Mouse (Mus musculus) erythroblast, embryonic 14.5 days (primary cell): ENCODE data around the gene Efhd1. TPM values are rescaled to one million over a fixed set of nuclear protein-coding genes. Genes with fewer than 3 reads are reported as not detected.

ENCODE experiments used
- H3K27me3 ChIP-seq: 2 replicates; pipeline ENCODE4 v1.6.1; 2012; ENCODE audit warnings: inconsistent platforms; ENCODE audit not compliant: control insufficient read depth
- H3K36me3 ChIP-seq: 2 replicates; pipeline ENCODE4 v1.6.1; 2012; ENCODE audit warnings: mild to moderate bottlenecking, inconsistent platforms; ENCODE audit not compliant: control insufficient read depth
- H3K4me1 ChIP-seq: 2 replicates; pipeline ENCODE4 v1.6.1; 2012; ENCODE audit warnings: inconsistent platforms; ENCODE audit not compliant: control insufficient read depth
- H3K4me3 ChIP-seq: replicated peaks from 2 replicates; pipeline ENCODE3; 2012; ENCODE audit warnings: moderate library complexity, mild to moderate bottlenecking, inconsistent platforms
- H3K9me3 ChIP-seq: 2 replicates; pipeline ENCODE4 v1.6.1; 2012; ENCODE audit warnings: low read length, inconsistent platforms, mixed read lengths; ENCODE audit not compliant: control insufficient read depth
- GATA1 ChIP-seq: IDR thresholded peaks from 2 replicates; pipeline ENCODE4 v1.6.1; 2012; ENCODE audit warnings: low read length, inconsistent platforms, mixed read lengths
- TAL1 ChIP-seq: IDR thresholded peaks from 3 replicates; pipeline ENCODE4 v1.6.1; 2012; ENCODE audit warnings: low read length, inconsistent platforms, mixed read lengths
- polyA plus RNA-seq: library from polyadenylated mRNA; stranded (reverse); fragments of >175 nt; gene quantifications from 2 replicates; pipeline ENCODE4 v1.2.3, GENCODE M21; 2012

Efhd1 gene
- polyA plus RNA-seq: not detected in 2 replicates

DNA sequence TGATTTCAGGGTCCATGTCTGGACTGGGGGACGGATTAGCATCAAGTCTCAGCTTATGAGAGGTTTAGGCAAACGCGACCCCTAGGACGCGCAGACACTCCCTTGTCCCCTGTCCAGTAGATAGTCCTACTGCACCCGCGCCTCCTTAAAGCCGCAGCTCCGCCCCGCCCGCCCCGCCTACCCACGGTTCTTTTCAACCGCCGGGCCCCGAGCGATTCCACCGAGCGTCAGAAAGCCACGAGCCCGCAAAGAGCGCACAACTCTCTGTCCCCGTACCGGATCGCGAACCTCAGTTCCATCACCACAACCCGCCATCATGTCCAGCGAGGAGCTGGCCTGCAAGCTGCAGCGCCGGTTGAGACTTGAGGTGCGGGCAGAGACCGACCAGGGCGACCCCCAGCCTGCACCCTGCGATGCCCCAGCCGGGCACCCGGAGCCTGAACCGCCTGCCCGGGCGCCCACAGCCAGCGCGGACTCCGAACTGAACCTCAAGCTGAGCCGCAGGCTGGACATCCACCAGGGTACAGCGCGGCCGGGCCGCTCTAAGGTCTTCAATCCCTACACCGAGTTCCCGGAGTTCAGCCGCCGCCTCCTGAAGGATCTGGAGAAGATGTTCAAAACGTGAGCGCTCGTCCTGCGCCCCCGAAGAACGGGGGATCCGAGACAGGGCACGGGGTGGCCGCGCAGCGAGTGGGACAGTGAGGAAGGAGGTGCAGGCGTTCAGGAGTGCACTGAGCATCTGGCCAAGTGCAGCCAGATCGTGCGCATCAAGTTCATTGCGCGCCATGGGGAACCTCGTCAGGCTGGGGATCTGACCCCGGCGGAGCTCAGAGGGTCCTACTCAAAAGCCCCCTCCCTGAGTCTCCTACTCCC lies at the start of gene Efhd1:
Efhd1 (plus strand) TSS at position 230 of the 873 bp plus-strand sequence.
- Histone ChIP-seq H3K36me3 (no peaks in the 10 kb centered on the region), H3K4me1 (no peaks in the 10 kb centered on the region), H3K27me3 (peaks cover 80% of the 10 kb centered on the region), H3K9me3 (no peaks in the 10 kb centered on the region; the same call in 1 of the 2 replicates), H3K4me3 (no peak within 1 kb of the TSS)
- TF ChIP-seq GATA1 (no peak), TAL1 (no peak)

DNA sequence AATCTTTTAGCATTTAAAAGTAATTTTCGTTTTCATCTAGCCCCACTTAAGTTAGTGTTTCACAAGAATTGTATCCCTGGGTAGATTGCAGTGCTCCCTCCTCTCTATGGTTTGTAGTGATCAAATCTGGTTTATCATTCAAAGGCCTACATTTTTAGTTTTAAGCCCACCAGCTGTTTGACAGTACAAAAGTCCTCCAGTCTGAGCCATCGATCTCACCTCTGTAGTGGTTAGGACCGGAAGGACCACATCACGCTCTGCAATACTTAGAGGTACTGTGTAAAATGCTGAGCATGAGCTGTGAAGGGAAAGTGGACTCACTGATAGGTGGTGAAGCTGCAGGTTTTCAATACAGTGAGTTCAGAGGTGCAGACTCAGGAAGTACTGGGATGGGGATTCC lies 49.4 kb upstream of the Efhd1 start:
- H3K4me1 ChIP-seq: peaks cover 46% of the 10 kb centered on the region

DNA sequence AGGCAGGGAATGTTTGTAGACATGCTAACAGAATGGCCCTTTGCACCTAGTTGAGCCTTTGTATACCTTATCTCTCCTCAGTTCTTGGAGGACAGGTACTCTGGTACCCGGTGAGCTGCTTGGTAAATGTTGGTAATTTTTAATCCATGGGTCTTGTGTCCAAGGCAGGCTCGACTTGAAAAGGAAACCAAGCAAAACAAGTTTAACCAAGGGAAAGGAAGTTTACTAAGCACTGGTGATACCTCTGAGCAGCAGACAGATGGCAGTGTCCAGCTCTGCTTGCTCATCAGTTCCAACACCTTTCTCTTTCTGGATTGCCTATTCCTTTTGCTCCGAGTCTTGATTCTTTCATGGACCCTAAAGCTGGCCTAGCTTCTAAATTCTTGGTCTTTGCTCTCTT lies 46.2 kb upstream of the Efhd1 start:
- Histone ChIP-seq H3K9me3 (no peaks in the 10 kb centered on the region), H3K4me3 (no peak overlapping the region), H3K4me1 (peaks cover 41% of the 10 kb centered on the region), H3K36me3 (peaks cover 54% of the 10 kb centered on the region), H3K27me3 (no peaks in the 10 kb centered on the region)
- TF ChIP-seq GATA1 (no peak), TAL1 (no peak)

More for the DNA sequence above, 49.4 kb upstream of the Efhd1 start:
- Histone ChIP-seq H3K4me3 (peak overlapping the region; percentile 86), H3K36me3 (peaks cover 22% of the 10 kb centered on the region), H3K27me3 (no peaks in the 10 kb centered on the region), H3K9me3 (no peaks in the 10 kb centered on the region)
- TF ChIP-seq TAL1: no peak
- TF ChIP-seq GATA1: no peak

DNA sequence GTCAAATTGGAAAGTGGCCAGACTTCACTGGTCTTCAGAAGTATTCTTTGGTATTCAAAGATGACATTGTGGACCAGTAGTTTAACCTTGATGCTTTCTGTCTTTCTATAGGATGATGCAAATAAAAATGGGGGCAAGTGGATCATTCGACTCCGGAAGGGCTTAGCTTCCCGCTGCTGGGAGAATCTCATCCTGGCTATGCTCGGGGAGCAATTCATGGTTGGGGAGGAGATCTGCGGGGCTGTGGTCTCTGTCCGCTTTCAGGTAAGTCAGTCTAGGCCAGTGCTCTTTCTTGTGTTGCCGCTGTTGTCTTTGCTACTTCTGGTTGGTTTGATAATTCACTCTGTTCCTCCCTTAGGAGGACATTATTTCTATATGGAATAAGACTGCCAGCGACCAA lies 38.4 kb upstream of the Efhd1 start:
- no peaks in the 10 kb centered on the region for H3K4me1 ChIP-seq
- no peaks in the 10 kb centered on the region for H3K9me3 ChIP-seq
- H3K27me3 ChIP-seq: no peaks in the 10 kb centered on the region
- peaks cover 98% of the 10 kb centered on the region for H3K36me3 ChIP-seq
- H3K4me3 ChIP-seq: no peak overlapping the region
- TF ChIP-seq GATA1 (no peak), TAL1 (no peak)

DNA sequence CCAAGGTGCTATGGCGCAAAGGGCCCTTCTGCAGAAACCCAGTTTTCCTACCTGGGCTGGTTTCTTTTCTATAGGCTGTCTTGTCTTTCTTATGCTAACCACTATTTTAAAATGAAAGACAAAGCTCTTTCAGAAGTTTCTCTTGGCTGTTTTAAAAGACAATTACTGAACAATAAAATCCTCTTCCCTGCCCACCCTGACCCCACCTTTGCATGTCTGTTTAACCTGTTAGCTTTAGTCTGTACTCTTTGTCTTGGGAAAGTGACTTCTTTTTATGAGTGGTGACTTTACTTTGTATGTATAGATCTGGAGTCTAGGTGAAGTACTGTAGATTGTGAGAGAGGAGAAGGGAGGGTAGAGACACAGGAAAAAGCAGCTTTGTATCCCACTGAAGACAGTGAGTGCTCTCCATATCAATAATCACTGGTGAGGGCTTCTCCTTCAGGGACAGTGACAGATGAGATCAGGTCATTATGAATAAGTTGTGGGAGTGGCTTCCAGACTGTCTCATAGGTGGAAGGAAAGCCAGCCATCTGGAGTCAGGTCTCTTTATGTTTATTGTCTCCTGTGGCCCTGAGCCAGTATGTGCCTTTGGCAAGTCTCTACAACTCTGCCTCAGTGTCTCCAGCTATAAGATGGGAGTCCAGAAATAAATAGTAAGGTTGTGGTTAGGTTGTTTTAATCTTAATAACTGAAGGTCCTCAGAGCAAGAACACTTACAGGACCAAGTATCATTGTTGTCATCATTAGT lies 37.6 kb upstream of the Efhd1 start:
- Histone ChIP-seq H3K27me3 (no peaks in the 10 kb centered on the region), H3K36me3 (peaks cover 95% of the 10 kb centered on the region), H3K4me3 (no peak overlapping the region), H3K9me3 (no peaks in the 10 kb centered on the region), H3K4me1 (no peaks in the 10 kb centered on the region)
- no peak for TF ChIP-seq GATA1
- no peak for TF ChIP-seq TAL1

DNA sequence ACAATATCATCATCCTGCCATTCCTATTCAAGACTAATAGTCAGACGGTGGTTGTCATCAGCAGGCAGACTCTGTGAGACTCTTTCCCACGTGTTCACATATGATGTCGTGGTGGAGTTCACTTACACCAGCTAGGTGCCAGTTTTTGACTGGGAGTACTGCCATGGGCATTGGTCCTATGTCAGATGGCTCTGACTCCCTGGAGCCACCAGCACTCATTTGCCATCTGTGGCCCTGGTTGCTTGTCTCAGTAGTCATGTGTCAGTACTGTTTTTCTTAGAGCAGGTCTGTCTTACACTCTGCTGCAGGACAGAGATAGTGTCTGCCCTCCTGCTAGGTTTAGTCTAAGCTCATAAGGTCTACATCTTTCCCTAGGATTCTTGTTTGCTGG lies 37.0 kb upstream of the Efhd1 start:
- peaks cover 95% of the 10 kb centered on the region for H3K36me3 ChIP-seq
- no peaks in the 10 kb centered on the region for H3K27me3 ChIP-seq
- no peak for TF ChIP-seq GATA1
- TF ChIP-seq TAL1: no peak
- H3K4me1 ChIP-seq: no peaks in the 10 kb centered on the region
- H3K4me3 ChIP-seq: no peak overlapping the region
- H3K9me3 ChIP-seq: no peaks in the 10 kb centered on the region

DNA sequence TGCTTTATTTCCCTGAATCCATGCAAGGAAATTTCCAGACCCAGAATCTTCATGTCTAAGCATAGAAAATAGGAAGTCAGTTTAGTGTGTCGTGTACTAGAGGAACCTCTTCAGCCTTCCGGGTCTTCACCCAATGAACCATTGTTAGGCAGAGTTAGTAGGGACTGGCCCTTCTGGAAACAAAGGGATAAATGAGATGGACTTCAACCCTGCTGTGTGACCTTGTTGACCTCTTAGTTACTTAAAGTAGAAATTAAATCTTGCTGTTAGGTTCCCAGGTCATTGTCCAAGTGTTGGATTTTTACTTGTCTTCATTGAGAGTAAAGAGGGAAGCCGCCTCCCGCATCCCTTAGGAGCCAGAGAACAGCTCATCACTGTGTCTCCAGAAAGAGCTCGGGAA lies 33.6 kb upstream of the Efhd1 start:
- H3K4me1 ChIP-seq: no peaks in the 10 kb centered on the region
- no peak overlapping the region for H3K4me3 ChIP-seq
- no peaks in the 10 kb centered on the region for H3K27me3 ChIP-seq
- H3K9me3 ChIP-seq: no peaks in the 10 kb centered on the region
- no peak for TF ChIP-seq GATA1
- TF ChIP-seq TAL1: no peak
- H3K36me3 ChIP-seq: peaks cover 74% of the 10 kb centered on the region

DNA sequence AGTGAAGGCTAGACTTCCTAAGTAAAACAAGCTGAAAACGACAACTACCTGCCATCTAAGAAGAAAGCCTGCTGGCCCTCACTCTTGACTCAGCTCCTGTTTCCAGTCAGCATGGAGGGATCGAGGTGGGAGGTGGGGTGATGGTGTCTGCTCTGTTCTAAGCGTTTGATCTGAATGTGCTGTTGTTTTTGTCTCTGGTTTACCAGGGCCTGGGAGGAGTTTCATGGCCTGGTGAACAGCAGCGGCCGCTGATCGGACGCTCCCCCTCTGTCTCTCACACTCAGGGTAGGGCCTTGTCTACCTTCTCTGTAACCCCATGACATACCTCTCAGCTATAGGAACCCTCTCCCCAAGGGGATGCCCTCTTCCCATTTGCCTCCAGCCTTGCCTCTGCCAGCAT lies 32.0 kb upstream of the Efhd1 start:
- no peaks in the 10 kb centered on the region for H3K4me1 ChIP-seq
- H3K4me3 ChIP-seq: no peak overlapping the region
- H3K36me3 ChIP-seq: peaks cover 62% of the 10 kb centered on the region
- no peak for TF ChIP-seq TAL1
- no peak for TF ChIP-seq GATA1
- no peaks in the 10 kb centered on the region for H3K9me3 ChIP-seq
- H3K27me3 ChIP-seq: no peaks in the 10 kb centered on the region

DNA sequence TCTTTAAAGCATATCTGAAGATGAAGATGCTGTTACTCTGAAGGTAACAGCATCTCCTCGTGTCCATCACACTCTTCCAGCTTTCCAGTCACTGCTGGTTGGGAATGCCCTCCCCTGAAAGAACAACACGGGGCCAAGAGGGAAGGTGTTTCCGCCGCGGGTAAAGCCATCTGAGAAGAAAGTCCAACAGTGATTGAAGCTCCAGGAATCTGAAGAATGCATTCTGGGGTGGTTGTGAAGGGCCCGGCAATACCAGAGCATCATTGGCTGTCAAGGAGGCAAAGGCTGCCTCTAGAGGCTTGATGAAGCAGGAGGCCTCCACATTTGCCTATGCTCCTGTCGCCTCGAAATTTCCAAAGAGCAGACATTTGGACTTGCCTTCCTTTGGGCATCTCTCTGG lies 25.1 kb upstream of the Efhd1 start:
- Histone ChIP-seq H3K4me1 (no peaks in the 10 kb centered on the region), H3K27me3 (no peaks in the 10 kb centered on the region), H3K4me3 (no peak overlapping the region), H3K9me3 (no peaks in the 10 kb centered on the region), H3K36me3 (peaks cover 22% of the 10 kb centered on the region)
- TF ChIP-seq TAL1 (no peak), GATA1 (no peak)
